Mouse (Mus musculus) cerebellum, adult 2 months (tissue): ENCODE data around the gene Cacna2d3.

ENCODE experiments used
- CTCF ChIP-seq: fragments of 200-500 bp; IDR thresholded peaks from 2 replicates; pipeline ENCODE4 v1.5.1; 2011; ENCODE audit warnings: low read depth, mild to moderate bottlenecking, control low read depth, low read length, moderate library complexity, borderline replicate concordance; ENCODE audit not compliant: insufficient read depth
- POLR2A ChIP-seq: fragments of 200-500 bp; IDR thresholded peaks from 2 replicates; pipeline ENCODE4 v1.6.1; 2011; ENCODE audit warnings: low read length, control low read depth, borderline replicate concordance; ENCODE audit not compliant: insufficient read depth

DNA sequence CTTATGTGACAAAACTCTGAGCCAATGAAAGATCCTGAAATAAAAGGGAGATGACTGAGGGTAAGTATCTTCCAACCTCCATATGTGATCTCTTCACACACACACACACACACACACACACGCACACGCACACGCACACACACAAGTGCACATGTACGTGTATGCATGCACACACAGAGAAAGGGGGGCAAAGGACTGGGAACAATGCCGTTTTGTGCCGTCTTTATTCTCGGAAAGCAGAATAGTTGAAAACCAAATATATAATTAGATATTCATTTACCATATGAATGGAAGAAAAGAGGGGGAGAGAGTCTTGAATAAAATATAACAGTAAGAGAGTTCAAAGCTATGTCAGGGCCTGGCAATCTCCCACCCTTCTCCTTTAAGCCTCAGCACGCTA, 163.2 kb downstream of the Cacna2d3 start:
- TF ChIP-seq CTCF (no peak), POLR2A (no peak)
